Mouse (Mus musculus) testis, postnatal 10 days (tissue): ENCODE results near the gene Ugt1a1.
"Not testable (repeated sequence)": the region's sequence is repeated elsewhere in the genome, so short reads cannot be mapped to it uniquely, and the experiment has no call there.

Experiments used
- DNase-seq: peaks from one replicate; pipeline ENCODE4 v3.0.0; 2021; ENCODE audit warnings: low spot score

Ugt1a1 gene

DNA sequence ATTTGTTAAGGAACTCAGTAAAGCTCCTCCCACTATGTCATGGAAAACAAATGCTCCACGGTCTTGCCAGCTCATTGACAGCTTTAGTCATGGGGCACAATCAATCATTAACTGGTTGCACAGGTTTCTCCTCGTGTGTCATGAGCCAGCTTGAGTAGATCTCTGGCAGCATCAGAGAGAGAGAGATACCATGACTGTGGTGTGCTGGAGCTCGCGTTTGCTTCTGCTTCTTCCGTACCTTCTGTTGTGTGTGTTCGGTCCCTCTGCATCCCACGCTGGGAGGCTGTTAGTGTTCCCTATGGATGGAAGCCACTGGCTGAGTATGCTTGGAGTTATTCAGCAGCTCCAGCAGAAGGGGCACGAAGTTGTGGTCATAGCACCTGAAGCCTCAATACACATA lies at the start of gene Ugt1a1:
Gene Ugt1a1, plus strand, starts transcription at position 148 of the 400 bp plus-strand sequence.
- DNase-seq, result peak; percentile 49

DNA sequence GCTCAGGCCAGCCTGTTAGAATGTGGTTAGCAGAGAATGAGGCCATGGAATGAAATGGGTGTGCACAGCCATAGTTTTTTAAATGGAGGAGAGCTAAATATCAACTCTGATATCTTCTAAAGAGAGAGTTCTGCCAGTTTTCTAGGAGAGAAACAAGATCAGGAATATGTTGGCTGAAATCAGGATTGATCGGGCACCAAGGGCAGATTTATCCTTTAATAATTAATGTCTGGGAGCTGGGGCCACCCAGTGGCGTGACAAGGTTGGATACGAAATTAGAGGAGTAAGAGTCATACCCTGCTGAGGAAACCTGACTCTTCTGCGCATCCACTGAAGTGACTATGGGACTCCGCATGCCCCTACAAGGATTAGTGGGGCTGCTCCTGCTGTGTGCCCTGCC lies 46.0 kb upstream of the Ugt1a1 start, which contains the start of gene Ugt1a5:
Gene Ugt1a5, plus strand, starts transcription at position 302 of the 400 bp plus-strand sequence.
- no peak for DNase-seq

DNA sequence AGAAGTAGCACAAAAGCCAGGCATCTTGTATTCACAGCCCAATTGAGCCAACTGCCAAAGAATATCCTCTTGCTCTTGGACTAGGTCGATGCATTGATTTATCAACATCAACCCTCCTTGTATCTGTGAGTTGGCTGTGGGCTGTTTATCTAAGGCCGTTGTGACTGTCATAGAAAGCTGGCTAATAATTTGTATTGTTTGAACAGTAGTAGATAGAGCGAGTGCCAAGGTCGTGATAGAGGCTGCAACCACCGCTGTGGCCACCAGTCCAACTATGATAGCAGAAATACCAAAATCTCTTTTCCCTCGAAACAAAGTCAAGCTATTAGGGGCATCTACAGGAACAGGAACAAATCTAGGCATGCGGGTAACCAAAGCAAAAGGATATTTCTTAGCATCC lies 39.6 kb upstream of the Ugt1a1 start:
- DNase-seq, result not testable (repeated sequence)

DNA sequence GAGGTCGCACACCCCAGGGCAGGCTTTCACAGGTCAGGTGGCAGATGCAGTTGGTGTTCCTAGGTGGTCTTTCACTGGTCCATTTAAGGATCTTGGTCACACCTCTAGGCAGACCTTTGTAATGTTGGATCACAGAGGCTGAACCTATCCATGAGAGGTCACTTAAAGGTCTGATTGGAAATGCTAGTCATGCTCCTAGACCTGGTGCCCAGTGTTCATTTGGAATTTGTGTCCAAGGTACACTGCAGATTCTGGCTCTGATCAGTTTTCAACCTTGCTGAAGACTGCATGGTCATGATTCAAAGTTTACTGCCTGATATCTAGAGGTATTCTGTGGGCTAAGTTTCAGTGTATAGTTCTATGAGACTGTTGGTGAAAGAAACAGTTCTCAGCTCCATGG lies 32.1 kb upstream of the Ugt1a1 start:
- DNase-seq, result no peak

DNA sequence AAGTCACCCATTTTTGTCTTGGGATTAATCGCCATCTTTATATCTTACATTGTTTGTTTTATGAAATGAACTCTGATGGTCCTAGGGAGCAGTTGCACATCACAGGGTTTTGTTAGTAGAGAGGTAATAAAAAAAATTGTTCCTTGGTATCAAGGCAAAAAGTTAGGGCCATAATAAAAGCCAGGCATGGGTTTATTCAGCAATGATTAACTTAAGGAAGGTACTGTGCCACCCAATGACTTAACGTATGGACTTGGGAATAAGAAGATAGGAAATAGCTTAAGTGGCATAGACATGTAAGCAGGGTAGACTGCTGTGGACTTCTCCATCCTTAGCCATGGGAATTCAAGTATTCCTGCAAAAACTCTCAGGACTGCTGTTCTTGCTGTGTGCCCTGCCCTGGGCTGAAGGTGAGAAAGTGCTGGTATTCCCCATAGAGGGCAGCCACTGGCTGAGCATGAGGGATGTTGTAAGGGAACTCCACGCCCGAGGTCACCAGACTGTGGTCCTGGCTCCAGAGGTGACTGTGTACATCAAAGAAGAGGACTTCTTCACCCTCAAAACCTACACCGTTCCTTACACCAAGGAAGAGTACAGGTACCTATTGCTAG lies 25.3 kb upstream of the Ugt1a1 start:
- DNase-seq, result no peak

DNA sequence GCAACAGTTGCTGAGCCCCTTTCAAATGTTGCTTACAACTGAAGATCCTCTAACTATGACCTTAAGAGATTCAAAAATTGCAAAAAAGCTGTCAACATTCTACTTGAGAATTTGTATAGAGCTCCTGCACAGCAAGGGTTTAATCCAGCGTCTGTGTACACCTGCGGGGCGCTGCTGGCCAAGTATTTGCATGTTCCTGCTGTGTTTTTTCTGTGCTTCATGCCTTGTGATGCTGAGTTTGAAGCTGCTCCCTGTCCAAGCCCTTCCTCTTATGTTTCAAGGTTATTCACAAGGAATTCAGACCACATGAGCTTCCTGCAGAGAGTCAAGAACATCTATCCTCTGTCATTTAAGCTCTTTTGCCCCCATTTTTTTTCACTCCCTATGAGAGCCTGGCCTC lies 19.6 kb upstream of the Ugt1a1 start:
- DNase-seq, result no peak

DNA sequence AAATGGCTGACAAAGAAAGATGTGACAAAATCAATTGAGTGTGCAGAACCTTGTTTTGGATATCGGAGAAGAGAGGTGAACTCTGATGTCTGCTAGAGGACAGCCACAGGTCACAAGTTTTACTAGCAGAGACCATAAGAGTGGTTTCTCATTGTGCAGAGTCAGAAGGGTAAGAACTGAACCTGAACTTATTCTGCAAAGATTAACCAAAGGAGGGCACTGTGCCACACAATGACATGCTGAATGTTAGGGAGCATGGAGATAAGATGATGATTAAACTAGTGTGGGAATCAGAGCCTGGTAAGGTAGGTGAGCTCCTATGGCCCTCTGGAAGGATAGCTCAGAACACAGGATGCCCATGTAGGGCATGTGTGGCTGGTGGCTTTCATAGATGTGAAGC lies 16.1 kb upstream of the Ugt1a1 start:
- DNase-seq, result no peak

DNA sequence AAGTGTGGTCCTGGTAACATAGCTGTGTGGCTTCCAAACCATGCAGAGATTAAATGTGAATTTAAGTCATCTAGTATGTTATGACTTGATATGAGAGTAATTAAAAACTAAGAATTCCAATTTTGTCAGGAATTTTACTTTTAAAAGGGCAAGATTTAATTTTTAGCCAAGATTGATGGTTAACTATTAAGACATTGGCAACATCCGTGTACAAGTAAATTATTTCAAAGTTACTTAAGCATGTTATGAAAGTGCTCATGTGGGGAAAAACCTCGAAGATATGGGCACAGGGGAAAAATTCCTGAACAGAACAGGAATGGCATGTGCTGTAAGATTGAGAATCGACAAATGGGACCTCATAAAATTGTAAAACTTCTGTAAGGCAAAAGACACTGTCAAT lies 14.3 kb upstream of the Ugt1a1 start:
- no peak for DNase-seq

DNA sequence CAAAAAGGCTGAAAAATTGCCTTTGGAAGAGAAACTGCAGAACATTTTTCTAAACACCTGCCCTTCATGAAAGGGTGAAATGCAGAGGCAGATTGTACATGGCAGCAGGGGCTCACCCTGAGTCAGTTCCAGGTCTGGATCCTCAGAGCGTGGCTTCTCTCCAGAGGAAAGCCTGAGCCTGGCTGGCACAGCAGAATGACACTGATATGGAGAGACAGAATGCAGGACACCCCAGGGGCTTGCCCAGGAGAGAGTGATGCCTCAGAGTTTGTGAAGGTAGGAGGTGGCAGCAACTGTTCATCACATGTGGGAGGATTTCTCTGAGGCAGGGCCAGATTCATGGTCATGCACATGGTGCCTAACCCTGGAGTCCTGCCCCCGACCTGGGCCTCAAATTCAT lies 11.8 kb upstream of the Ugt1a1 start:
- DNase-seq, result no peak

DNA sequence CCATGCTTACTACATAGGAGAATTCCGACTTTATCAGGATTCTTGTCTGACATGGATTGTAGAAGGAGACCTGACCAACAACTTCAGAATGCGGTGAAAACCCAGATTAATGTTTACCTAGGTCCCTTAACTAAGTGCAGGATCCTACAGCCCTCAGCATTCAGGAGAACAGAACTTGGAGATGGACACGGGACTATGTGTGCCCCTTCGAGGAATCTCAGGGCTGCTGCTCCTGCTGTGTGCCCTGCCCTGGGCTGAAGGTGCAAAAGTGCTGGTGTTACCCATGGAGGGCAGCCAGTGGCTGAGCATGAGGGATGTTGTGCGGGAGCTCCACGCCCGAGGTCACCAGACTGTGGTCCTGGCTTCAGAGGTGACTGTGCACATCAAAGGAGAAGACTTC lies 11.3 kb upstream of the Ugt1a1 start, which contains the start of gene Ugt1a2:
Gene Ugt1a2, plus strand, starts transcription at position 146 of the 400 bp plus-strand sequence.
- DNase-seq, result no peak

DNA sequence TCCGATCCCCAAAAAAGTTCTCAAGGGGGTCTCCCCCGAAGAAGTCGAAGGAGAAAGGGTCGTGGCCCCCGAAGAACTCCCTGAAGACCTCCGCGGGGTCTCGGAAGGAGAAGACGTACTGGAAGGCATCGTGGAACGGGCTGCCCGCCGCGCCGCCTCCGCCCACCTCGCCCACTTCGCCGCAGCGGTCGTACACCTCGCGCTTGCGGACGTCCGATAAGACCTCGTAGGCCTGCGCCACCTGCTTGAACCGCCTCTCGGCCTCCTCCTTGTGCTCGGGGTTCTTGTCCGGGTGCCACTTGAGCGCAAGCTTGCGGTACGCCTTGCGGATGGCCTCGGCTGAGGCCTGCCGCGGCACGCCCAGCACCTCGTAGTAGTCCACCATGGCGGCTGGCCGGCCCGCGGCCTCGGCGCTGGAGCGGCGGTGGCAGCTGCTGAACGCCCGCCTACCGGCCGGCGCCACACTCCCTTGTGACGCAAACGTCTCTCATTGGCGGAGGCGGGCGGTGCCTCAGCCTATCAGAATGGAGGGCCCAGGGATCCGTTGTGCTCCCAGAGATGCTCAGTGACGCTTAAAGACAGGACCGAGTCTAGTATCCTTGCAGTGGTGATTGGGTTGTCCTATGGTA lies 6.4 kb upstream of the Ugt1a1 start, which contains the start of gene Dnajb3:
Gene Dnajb3, minus strand, starts transcription at position 489 of the 629 bp plus-strand sequence.
- peak; percentile 77 for DNase-seq

DNA sequence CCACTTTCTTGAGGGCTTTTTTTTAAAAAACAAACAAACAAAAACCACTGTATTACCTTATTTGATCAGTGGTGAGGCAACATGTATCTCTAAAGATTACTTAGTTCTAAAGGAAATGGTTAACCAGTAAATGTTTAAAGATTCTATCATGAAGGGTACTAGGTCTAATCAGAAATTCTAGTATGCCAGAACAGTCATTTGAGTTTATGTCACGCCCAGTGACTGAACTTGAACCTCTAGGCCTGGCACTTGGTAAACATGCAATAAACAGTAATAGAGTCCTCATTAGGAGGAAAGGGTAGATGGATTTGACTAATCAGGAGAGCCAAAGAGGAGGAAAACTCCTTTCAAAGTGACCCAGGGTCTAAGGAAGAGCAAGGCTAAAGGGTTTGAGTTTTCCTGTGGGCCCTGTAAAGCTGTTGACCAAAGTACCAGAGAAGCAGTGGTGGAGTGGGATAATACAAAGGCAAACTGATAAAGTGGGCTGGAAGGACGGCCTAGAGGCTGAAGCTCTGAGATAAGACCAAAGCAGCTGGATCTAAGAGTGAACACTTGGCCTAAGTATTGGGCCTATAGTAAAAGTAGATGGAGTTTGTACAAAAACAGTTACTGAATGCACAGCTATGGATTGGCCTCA lies 4.8 kb upstream of the Ugt1a1 start:
- DNase-seq, result no peak

DNA sequence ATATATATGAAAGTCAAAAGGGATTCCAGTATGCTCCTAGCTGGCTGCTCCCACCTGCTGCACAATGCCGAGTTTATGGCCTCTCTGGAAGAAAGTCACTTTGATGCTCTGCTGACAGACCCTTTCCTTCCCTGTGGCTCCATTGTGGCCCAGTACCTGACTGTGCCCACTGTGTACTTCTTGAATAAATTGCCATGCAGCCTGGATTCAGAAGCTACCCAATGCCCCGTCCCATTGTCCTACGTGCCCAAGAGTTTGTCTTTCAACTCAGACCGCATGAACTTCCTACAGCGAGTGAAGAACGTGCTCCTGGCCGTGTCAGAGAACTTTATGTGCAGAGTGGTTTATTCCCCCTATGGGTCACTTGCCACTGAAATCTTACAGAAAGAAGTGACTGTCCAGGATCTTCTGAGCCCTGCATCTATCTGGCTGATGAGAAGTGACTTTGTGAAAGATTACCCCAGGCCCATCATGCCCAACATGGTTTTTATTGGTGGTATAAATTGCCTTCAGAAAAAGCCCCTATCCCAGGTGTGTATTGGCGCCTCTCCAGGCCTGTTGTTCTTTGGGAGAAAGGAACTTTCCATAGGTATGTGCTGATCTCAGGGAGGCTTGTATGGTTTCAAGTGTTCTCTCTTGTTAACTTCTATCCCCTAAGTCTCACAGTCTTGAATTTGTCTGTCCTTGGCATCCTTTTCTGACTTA lies 734 bp downstream of the Ugt1a1 start:
- DNase-seq, result peak; percentile 65

DNA sequence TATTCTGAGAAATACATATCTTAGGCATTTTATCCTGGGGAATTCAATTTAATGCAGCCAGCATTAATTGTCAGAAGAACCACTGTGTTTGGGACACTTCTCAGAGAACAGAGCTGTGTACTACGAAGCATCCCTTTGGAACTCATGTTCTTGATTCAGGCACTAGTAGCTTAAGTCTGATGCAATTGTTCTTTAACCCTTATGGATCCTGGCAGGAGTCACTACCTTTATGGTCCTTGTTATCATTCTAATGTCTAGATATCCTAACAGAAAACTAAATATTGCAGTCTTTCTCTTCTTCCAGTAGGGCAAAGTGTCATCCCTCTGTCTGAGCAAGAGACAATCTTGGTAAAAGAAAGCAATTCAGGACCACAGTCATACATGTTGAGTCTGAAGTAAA lies 1.3 kb downstream of the Ugt1a1 start:
- no peak for DNase-seq

DNA sequence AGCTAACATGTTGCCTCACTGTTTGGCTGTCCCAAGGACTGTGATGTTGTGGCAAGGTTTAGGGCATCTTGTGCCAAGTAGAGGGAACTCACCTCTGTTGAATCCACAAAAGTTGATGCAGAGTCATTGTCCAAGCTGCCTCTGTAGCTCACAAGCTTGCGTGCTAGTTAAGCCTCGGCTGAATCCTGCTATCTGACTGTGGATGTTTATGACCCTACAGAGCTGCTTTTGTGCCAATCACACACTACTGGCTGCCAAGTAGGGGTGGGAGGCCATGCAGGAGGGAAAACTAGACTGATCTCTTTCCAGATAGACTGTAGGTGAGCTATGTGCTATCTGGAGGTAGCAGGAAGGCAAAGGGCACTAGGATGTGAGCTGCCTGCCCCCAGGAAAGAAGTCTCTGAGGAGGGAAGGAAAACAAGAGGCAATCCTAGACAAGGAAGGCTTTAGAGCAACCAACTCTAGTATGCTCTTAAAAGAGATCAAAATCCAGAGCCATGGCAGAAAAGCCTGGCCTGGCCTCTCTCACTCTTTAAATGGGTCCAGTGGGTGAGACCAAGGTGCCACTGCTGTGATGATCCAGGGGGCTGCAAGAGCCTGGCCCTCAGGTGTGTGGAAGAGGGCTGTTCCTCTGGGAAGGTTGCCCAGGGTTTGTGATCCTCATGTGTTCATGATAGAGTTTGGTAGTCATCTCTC lies 2.2 kb downstream of the Ugt1a1 start:
- peak; percentile 54 for DNase-seq

DNA sequence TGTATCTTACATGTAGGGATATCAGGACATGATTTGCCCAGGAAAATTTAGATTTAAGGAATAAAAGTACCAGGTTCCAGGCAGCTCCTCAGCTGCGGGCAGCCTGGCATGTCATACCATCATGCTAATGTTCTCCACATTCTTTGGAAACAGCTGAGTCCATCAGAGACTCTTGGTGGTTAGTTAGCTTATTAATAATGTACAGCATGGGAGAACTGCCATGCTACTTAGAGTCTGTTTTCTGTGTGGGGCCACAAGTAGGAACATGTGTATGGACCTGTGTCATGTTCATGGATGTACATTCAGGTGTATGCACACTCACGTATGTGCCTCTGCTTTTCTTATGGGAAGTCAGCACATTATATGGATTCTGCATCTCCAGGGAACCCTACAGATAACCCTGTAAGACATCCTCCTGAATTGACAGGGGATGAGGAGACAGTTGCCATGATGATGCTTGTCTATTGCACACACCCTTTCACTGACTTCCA lies 2.7 kb downstream of the Ugt1a1 start:
- no peak for DNase-seq

DNA sequence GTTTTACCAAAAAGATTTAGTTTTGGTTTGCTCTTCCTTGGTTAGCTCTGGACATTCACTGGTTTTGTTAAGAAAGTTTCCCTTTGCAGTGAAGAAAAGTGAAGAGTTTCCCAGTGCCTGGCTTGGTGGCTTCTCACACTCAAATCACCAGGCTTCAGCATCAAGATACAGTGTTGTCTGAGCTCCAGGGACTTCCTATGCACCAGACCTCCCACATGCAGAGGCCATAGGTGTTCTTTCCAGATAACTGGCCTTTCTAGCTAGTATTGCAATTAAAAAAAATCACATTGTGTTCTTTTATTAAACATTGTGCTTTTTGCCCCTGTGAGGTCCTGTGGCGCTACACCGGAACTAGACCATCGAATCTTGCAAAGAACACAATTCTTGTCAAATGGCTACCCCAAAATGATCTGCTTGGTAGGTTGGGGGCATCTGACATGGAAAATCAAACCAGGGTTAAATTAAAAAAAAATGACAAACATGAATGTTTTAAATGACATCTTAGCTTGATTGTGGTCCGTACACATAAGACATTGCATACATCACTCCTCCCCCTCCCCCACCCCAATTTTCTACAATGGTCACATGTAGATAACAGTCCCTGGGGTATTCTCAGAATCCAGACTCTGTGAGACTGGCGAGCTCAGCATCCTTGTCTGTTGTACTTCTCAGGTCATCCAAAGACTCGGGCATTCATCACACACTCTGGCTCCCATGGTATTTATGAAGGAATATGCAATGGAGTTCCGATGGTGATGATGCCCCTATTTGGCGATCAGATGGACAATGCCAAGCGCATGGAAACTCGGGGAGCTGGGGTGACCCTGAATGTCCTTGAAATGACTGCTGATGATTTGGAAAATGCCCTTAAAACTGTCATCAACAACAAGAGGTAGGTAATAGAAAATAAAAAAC lies 4.0 kb downstream of the Ugt1a1 start:
- DNase-seq, result no peak

DNA sequence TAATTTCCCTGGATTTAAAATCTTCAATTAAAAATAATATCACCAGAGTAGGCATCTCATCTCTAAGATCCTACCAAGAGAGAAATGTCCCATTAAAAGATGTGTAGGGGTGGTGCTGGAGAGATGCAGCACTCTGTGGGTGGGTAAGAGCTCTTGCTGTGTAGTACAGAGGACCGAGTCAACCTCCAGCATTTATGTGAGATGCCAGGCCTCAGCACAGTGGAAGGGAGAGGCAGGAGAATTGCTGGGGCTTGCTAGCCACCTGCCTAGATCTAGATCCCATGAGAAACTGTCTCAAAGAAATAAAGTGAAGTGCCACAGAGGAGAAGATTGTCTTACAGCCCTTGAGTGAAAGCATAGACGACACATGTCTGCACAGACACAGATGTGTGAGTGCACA lies 4.8 kb downstream of the Ugt1a1 start:
- peak; percentile 45 for DNase-seq

DNA sequence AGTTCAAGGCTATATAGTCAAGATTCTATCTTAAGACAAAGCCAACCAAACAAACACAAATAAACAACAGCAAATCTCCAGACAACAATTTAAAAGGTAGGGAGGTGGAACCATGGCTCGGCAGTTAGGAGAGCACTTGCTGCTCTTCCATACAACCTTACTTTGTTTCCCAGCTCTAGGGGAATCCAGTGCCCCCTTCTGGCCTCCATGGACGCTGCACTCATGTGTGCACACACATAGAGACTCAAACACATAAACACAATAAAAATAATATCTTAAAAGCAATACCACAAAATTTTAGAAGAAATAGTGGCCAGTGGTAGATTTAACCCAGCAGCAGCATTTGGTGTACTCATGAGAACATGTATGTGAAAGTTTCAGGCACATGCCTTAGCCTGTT lies 5.4 kb downstream of the Ugt1a1 start:
- peak; percentile 63 for DNase-seq

DNA sequence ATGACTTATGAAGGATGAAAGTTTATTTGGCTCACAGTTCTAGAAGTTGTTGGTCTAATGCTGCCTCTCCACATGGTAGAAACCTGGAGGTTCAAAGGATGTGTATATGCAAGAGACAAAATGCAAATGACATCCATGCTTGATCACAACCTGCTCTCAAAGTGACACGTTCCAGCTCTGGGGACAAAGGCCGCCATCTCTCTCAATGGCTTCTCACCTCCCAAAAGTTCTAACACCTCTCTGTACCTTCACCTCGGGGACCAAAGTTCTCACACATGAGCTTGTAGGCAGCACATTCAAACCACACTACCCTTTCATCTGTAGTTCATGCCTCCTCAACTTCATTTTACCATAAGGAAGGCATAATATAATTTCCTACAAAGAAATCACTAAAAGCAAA lies 5.8 kb downstream of the Ugt1a1 start:
- DNase-seq, result no peak

DNA sequence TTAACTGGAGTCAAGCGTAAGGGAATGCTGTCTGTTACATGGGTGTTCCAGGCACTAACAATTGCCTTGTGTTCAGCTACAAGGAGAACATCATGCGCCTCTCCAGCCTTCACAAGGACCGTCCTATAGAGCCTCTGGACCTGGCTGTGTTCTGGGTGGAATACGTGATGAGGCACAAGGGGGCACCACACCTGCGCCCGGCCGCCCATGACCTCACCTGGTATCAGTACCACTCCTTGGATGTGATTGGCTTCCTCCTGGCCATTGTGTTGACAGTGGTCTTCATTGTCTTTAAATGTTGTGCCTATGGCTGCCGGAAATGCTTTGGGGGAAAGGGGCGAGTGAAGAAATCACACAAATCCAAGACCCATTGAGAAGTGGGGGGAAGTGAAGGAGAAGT lies 6.3 kb downstream of the Ugt1a1 start:
- peak; percentile 58 for DNase-seq
